Mouse (Mus musculus) olfactory bulb, adult 2 months (tissue): Measurements from ENCODE around the gene Rbm42. TPM values are rescaled to one million over a fixed set of nuclear protein-coding genes. Genes with fewer than 3 reads are reported as not detected.

Experiments used
- H3K27ac ChIP-seq: fragments of 200-500 bp; 2 replicates; pipeline ENCODE4 v1.5.1; 2012; ENCODE audit warnings: low read depth, low read length; ENCODE audit not compliant: insufficient read depth
- H3K4me1 ChIP-seq: fragments of 200-500 bp; 2 replicates; pipeline ENCODE4 v1.6.1; 2012; ENCODE audit warnings: low read length; ENCODE audit not compliant: control insufficient read depth, insufficient read depth
- H3K4me3 ChIP-seq: fragments of 200-500 bp; 2 replicates; pipeline ENCODE4 v1.5.1; 2012; ENCODE audit warnings: mild to moderate bottlenecking, low read depth, low read length, moderate library complexity; ENCODE audit not compliant: insufficient read depth
- CTCF ChIP-seq: fragments of 200-500 bp; IDR thresholded peaks from 2 replicates; pipeline ENCODE4 v1.5.1; 2012; ENCODE audit warnings: low read depth, mild to moderate bottlenecking, low read length, moderate library complexity; ENCODE audit not compliant: insufficient read depth
- POLR2A ChIP-seq: fragments of 200-500 bp; IDR thresholded peaks from 2 replicates; pipeline ENCODE4 v1.6.1; 2012; ENCODE audit warnings: mild to moderate bottlenecking, low read depth, low read length, moderate library complexity; ENCODE audit not compliant: insufficient read depth
- WGBS: fragments of 180-500 bp; shearing (Covaris S2); methylation state at CpG from one replicate; pipeline ENCODE4 v1.1.7; 2018; 5-methylcytosine and 5-hydroxymethylcytosine counted together
- polyA plus RNA-seq: library from polyadenylated mRNA; stranded (reverse); fragments of >200 nt; gene quantifications from 2 replicates; pipeline ENCODE4 v1.2.4, GENCODE M21; 2012; ENCODE audit warnings: low replicate concordance; ENCODE audit not compliant: missing spikeins, insufficient read depth, insufficient read length

Gene Rbm42
- not detected in 2 replicates for polyA plus RNA-seq

GRCm38 (mm10) chr7:30649591-30650540, at the start of gene Rbm42:
Gene Rbm42, minus strand, starts transcription at chr7:30650317.
- Histone ChIP-seq H3K4me3 (peak within 1 kb of the TSS; percentile 96), H3K4me1 (no peaks in the 10 kb centered on the region; the same call in 1 of the 2 replicates), H3K27ac (peak within 1 kb of the TSS; percentile 29; the same call in 1 of the 2 replicates)
- TF ChIP-seq POLR2A (peak; percentile 83; the same call in 1 of the 2 replicates), CTCF (no peak)
- 1% methylated on average over 59 of the region's 59 CpGs for WGBS

- H3K27ac ChIP-seq = no peak within 1 kb of the TSS
- no peak within 1 kb of the TSS for H3K4me3 ChIP-seq
- no peaks in the 10 kb centered on the region for H3K4me1 ChIP-seq
- TF ChIP-seq CTCF = no peak
- TF ChIP-seq POLR2A = no peak
- WGBS = 50% methylated on average over 9 of the region's 9 CpGs
Observed at GRCm38 (mm10) chr7:30698589-30698988, 48.5 kb upstream of the Rbm42 start, which contains the start of gene 2200002J24Rik. Gene 2200002J24Rik, plus strand, starts transcription at chr7:30698926.

- TF ChIP-seq POLR2A (no peak), CTCF (no peak)
- Histone ChIP-seq H3K4me3 (no peak overlapping the region), H3K27ac (no peak overlapping the region), H3K4me1 (no peaks in the 10 kb centered on the region)
- 64% methylated on average over 5 of the region's 5 CpGs for WGBS
Observed at GRCm38 (mm10) chr7:30698101-30698500, 48.0 kb upstream of the Rbm42 start.

GRCm38 (mm10) chr7:30688325-30688724, 38.2 kb upstream of the Rbm42 start:
- Histone ChIP-seq H3K4me1 (0 out of 2 replicates have a peak, but pooled peaks cover 3% of the 10 kb centered on the region), H3K4me3 (no peak overlapping the region), H3K27ac (no peak overlapping the region)
- TF ChIP-seq POLR2A (no peak), CTCF (no peak)
- 71% methylated on average over 6 of the region's 6 CpGs for WGBS

- no peak overlapping the region for H3K27ac ChIP-seq
- 0 out of 2 replicates have a peak, but pooled peaks cover 3% of the 10 kb centered on the region for H3K4me1 ChIP-seq
- no peak for TF ChIP-seq POLR2A
- no peak for TF ChIP-seq CTCF
- WGBS = 78% methylated on average over 2 of the region's 2 CpGs
- H3K4me3 ChIP-seq = no peak overlapping the region
Observed at GRCm38 (mm10) chr7:30683425-30683824, 33.3 kb upstream of the Rbm42 start.

- Histone ChIP-seq H3K27ac (no peak overlapping the region), H3K4me3 (no peak overlapping the region), H3K4me1 (no peaks in the 10 kb centered on the region)
- no peak for TF ChIP-seq CTCF
- no peak for TF ChIP-seq POLR2A
- 69% methylated on average over 5 of the region's 5 CpGs for WGBS
Observed at GRCm38 (mm10) chr7:30681897-30682296, 31.8 kb upstream of the Rbm42 start.

- WGBS = 39% methylated on average over 5 of the region's 5 CpGs
- H3K4me3 ChIP-seq = no peak overlapping the region
- no peaks in the 10 kb centered on the region for H3K4me1 ChIP-seq
- TF ChIP-seq CTCF = no peak
- no peak for TF ChIP-seq POLR2A
- H3K27ac ChIP-seq = no peak overlapping the region
Observed at GRCm38 (mm10) chr7:30678263-30678975, 28.3 kb upstream of the Rbm42 start.

GRCm38 (mm10) chr7:30671480-30671879, 21.4 kb upstream of the Rbm42 start, which contains the start of gene Pmis2:
Gene Pmis2, minus strand, starts transcription at chr7:30671605.
- no peak for TF ChIP-seq CTCF
- TF ChIP-seq POLR2A = no peak
- H3K4me3 ChIP-seq = no peak within 1 kb of the TSS
- no peak within 1 kb of the TSS for H3K27ac ChIP-seq
- 72% methylated on average over 9 of the region's 9 CpGs for WGBS
- H3K4me1 ChIP-seq = no peaks in the 10 kb centered on the region

GRCm38 (mm10) chr7:30669229-30669628, 19.1 kb upstream of the Rbm42 start:
- H3K4me1 ChIP-seq = no peaks in the 10 kb centered on the region
- H3K27ac ChIP-seq = no peak overlapping the region
- 49% methylated on average over 3 of the region's 3 CpGs for WGBS
- TF ChIP-seq POLR2A = no peak
- TF ChIP-seq CTCF = no peak
- H3K4me3 ChIP-seq = no peak overlapping the region
